Mouse (Mus musculus) T-helper 17 cell (primary cell): ENCODE data around the gene Tyk2.

ENCODE experiments used
- in situ Hi-C, 2 experiments: fragments of 300-600 bp; cut with MboI, MseI; formaldehyde crosslinking; loops; 1 replicate in 1 of 2; 2 replicates in 1 of 2; pipeline ENCODE4 v1.15.1; 2025; ENCODE audit warnings: high pct_unique_total_duplicates in 2 of 2

Tyk2 gene

GRCm38 (mm10) chr9:21115105-21115504, 15.9 kb downstream of the Tyk2 start:
- in situ Hi-C loops, result no loop called here

- in situ Hi-C loops, result no loop called here
Measured at GRCm38 (mm10) chr9:21114190-21114589, 16.9 kb downstream of the Tyk2 start.

- in situ Hi-C loops, result no loop called here
Measured at GRCm38 (mm10) chr9:21113751-21114150, 17.3 kb downstream of the Tyk2 start.

GRCm38 (mm10) chr9:21107607-21108237, 23.3 kb downstream of the Tyk2 start:
- in situ Hi-C loops, result no loop called here

GRCm38 (mm10) chr9:21105760-21106564, 25.1 kb downstream of the Tyk2 start:
- in situ Hi-C loops, result no loop called here

GRCm38 (mm10) chr9:21104814-21105213, 26.2 kb downstream of the Tyk2 start:
- in situ Hi-C loops, result no loop called here

- in situ Hi-C loops, result no loop called here
Measured at GRCm38 (mm10) chr9:21102076-21102475, 29.0 kb downstream of the Tyk2 start.

GRCm38 (mm10) chr9:21100447-21101161, 30.4 kb downstream of the Tyk2 start:
- in situ Hi-C loops, result no loop called here

- in situ Hi-C loops, result no loop called here
Measured at GRCm38 (mm10) chr9:21097793-21098192, 33.2 kb downstream of the Tyk2 start.

GRCm38 (mm10) chr9:21095958-21096357, 35.1 kb downstream of the Tyk2 start:
- in situ Hi-C loops, result no loop called here

- in situ Hi-C loops, result loop anchor here in 1 of 2 experiments (5.0 kb wide), 1 partner anchor 34 kb away; no protein-coding TSS in a partner anchor
Measured at GRCm38 (mm10) chr9:21093423-21093822, 37.6 kb downstream of the Tyk2 start.

GRCm38 (mm10) chr9:21091707-21092320, 39.2 kb downstream of the Tyk2 start, which contains the start of the genes Gm38431 and Raver1:
TSS of gene Gm38431 (minus strand) at chr9:21091997.
TSS of gene Raver1 (minus strand) at chr9:21092008.
- in situ Hi-C loops, result loop anchor here in 1 of 2 experiments (5.0 kb wide), 1 partner anchor 35 kb away; no protein-coding TSS in a partner anchor

GRCm38 (mm10) chr9:21090972-21091706, 39.9 kb downstream of the Tyk2 start:
- in situ Hi-C loops, result loop anchor here in 1 of 2 experiments (5.0 kb wide), 1 partner anchor 36 kb away; no protein-coding TSS in a partner anchor

- in situ Hi-C loops, result loop anchor here in 1 of 2 experiments (5.0 kb wide), 1 partner anchor 37 kb away; no protein-coding TSS in a partner anchor
Measured at GRCm38 (mm10) chr9:21090537-21090936, 40.5 kb downstream of the Tyk2 start.

- in situ Hi-C loops, result no loop called here
Measured at GRCm38 (mm10) chr9:21083324-21083723, 47.7 kb downstream of the Tyk2 start.

- in situ Hi-C loops, result no loop called here
Measured at GRCm38 (mm10) chr9:21081127-21081526, 49.9 kb downstream of the Tyk2 start.

GRCm38 (mm10) chr9:21075625-21076024, 55.4 kb downstream of the Tyk2 start:
- in situ Hi-C loops, result no loop called here

- in situ Hi-C loops, result no loop called here
Measured at GRCm38 (mm10) chr9:21074173-21074572, 56.9 kb downstream of the Tyk2 start.

GRCm38 (mm10) chr9:21073044-21073840, 57.8 kb downstream of the Tyk2 start, which contains the start of the genes Gm49373 and Fdx1l:
TSS of gene Gm49373 (minus strand) at chr9:21073096.
TSS of gene Fdx1l (minus strand) at chr9:21073614.
- in situ Hi-C loops, result no loop called here

GRCm38 (mm10) chr9:21072641-21073040, 58.4 kb downstream of the Tyk2 start:
- in situ Hi-C loops, result no loop called here
